Mouse (Mus musculus) right cerebral cortex, adult 2 months (tissue): ENCODE measurements at regions not wholly inside any gene's neighbourhood (a gene's known extent, or its start where the extent isn't known, plus 50 kb on each side); places are given as distances from the start of the nearest gene placed in this dataset.

ENCODE experiments used
- DNase-seq, 2 experiments: peaks; one replicate each; pipeline ENCODE4 v3.0.0; 2021 to 2022; ENCODE audit warnings: low spot score in 2 of 2

DNA sequence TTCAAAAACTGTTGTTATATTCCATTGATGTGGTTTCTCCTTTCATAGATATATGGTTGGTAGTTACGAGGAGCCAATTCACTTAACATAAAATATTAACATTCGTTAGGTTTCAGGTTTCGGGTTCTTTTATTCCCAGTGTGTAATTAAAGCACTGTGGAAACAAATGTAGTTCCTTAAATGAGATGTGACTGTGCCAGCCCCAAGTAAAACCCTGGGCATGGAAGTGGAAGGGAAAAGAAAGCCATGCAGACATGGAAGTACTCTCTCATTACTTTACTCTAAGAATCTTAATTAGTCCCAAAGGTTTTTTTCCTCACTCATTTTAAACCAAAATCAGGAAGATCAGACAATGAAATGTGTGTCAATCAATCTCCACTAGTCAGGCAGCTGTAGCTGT, 784.9 kb upstream of the Apob start:
- DNase-seq, result no peak

DNA sequence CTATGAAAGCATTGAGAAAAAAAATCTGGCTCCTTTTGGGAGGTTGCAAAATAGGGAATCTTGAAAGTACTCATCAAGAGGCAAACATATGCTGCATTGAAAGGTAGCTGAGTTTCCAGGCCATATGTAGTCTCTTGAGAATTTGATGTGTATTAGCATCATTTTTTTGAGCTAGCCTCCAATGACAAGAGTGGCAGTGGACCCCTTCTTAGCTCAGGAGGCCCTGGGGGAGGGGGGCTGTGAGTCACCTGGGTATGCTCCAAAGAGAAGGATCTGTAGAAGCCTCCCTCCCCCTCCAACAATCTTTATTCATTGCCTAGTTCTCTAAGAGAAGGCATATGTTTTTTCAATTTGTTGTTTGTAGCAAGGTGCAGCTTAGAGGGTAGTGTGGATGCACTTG, 779.4 kb upstream of the Apob start:
- DNase-seq, result no peak

DNA sequence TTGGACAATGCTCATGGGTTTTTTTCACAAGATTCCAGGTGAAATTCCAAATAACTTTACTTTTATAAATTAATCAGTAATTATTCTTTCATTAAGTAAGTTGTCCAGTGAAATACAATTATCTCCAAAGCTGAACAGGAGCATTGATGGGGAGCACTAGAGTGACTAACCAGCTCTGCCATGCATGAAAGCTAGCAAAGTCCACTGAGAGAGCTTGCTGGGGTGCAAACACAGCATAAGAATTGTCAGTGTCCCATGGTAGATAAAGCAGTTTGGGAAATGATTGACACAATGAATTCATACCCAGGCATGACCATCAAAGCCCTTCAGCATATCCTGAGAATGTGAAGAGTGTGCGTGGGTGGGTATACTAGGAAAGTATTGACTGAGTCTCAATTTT, 776.6 kb upstream of the Apob start:
- no peak for DNase-seq

DNA sequence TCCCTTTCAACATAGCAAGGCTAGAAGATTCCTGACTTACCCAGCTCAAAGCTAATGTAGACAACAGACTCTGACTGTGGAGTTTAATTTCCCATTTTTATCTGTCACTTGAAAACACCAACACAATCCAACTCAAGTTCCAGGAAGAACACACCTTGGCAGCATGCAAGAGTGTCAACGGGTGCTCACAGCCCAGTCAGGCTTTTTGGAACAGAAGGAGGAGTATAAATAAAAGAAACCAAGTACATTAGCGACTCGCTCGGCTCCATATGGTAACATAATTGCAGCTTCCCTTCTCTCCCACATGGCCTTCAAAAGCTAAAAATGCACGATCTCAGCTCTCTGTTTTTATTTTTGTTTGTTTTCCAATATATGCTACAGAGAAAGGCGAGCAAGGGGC, 761.8 kb upstream of the Apob start:
- DNase-seq, result peak; percentile 34 to 38

DNA sequence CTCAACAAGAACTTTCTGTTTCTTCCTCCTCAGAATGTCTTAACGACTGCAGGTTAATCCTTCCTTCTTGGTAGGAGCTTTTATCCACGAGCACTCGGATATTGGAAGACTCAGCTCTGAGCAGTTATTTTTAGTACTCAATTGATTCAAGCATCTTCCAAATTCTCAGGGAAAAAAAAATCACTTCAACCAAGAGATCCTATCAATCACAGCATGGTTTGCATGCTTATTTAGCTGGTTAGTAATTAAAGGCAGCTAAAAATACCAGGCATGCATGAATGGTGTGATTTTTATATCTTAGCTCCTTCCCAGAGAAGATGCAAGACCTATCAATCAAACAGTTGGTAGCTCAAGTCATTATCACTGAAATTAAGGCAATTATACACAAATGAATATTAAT, 759.9 kb upstream of the Apob start:
- no peak for DNase-seq

DNA sequence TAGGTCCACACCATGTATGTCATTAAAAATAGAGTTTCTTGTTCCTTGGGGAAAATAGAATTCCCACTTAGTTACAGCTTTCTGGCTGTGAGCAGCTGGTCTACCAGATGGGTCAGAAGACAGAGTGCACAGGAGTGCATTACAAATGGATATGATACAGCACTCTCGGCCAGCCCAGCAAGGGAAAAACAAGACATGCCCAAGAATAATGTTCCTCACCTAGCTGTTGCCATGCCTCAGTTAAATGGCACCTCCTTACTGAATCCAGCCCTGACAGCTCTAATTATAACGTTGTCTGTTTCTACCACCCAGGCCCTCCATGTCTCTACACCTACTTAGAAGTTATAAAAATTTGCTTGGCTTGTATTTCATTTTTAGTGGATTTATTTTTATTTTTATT, 749.3 kb upstream of the Apob start:
- DNase-seq, result peak; percentile 26

DNA sequence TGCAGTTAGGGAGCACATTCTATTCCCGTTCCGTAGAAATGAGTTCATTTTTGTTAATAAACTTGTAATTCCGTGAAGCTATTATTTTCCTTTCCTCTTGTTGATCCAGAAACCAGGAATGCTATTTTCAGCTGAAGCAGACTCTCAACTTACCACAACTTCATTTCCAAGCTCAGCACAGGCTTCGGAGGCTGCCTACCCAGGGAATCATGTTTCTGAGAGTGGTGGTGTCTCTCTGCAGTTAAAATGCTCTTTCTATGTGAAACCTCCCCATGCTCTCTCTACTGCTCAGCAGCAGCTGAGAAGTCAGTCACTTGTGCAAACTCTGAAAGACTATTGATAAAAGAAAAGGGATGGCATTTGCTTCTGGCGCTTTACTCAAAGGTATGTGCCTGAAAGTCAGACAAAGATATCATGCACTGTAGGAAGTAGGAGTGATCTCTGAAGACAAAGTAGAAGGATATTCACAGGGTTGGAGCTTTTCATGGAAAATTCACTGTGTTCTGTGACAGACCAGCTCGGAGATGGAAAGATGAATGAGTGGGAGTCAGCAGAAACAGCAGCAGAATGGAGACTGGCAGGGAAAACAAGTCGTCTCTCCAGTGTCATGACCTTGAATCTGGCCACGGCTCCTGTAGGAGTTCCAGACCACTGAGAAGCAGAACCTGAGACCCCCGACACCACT, 748.8 kb upstream of the Apob start:
- peak; percentile 16 to 25 for DNase-seq

DNA sequence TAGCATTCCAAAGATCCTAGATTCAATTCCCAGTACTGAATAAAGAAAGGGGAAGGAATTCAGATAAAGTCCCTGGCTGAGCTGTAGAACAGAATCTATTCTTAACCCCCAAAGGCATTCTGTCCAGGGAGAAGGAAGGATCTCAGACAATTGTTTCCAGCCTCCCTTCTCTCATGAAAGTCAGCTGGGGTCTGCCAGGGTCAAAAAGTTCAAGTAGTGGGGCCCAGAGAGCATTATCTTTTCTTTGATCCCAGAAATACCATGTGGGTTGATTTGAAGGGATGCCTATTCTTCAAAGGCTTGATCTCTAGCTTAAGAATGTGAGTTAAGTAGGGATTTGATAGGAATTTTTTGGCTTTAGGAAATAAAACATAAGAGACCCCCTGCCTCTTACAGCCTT, 727.1 kb upstream of the Apob start:
- DNase-seq, result no peak

DNA sequence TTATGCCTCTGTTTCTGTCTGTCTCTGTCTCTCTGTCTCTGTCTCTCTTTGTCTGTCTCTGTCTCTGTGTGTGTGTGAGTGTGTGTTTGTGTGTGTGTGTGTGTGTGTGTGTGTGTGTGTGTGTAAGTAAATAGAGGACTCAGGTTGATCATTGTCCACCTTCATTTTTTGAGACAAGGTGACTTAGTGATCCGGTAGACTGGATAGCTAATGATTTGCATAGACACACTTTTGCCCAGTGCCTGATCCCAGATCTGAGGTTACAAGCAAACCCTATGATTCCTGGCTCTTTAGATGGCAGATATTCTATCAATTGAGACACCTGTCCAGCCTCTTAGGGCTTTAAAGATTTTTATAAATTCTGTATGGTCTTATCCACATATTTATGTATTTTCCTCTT, 706.9 kb upstream of the Apob start:
- DNase-seq, result no peak

DNA sequence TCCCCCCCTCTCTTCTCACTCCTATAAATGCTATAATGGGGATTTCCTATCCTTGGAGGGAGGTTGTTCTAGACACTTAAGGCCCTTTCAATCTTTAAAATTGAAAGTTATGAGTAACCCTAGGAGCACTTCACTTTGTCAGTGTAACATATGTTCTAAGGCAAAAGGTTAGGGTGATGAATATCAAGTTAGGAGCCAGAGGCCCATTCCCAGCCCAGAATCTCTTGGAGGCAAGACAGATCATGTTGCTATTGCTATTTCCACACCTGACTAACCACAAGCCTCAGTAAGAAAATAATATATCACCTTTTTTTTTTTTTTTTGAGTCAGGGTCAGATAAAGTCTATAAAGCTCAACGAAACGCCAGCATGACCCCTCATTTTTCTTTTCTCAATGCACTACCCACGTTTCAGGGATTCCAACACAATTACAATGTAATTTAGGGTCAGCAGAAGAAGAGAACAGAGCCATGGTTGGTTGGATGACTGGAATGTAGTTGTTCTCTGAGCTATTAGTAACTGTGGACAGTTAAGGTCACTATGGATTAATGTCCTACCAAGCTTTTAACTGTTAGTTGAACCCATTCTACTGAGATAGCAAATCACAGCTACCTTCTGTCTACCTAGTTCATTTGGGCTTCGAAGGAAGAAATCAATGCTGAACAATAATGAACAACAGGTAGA, 693.0 kb upstream of the Apob start:
- DNase-seq, result no peak

DNA sequence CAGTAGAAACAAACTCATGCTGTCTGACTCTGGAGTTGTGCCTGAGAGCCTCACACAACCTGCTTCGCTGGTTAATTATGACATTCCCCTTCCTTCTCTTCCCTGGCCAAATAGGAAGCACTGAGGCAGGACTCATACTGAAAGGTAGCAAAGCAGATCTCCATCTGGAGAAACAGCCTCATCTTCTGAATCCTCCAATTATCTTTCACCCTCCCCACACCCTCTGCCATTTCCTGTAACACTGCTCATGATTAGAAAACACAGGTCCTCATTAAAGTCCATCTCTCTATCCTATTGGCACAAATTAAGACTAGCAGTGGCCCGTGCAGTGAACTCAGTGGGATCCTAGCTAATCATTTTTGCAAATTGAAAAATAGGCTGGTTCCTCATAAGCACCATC, 685.9 kb upstream of the Apob start:
- DNase-seq, result no peak

DNA sequence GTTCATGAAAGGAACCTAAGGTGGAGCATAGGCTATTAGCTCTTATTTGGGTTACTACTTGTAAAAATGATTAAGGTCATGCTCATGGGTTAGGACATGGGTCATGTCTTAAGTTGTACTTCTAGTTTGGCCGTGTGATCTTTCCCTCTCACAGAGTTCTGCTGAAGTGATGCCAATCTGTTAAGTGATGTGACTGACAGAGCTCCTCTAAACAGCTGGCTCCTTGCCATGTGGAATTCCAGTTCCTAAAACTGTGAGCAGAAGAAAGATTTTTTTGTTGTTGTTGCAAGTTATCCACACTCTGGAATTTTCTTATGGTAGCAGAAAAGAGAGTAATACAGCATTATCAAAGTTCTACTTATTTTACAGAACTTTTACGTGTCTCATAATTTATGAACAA, 680.4 kb upstream of the Apob start:
- no peak for DNase-seq

DNA sequence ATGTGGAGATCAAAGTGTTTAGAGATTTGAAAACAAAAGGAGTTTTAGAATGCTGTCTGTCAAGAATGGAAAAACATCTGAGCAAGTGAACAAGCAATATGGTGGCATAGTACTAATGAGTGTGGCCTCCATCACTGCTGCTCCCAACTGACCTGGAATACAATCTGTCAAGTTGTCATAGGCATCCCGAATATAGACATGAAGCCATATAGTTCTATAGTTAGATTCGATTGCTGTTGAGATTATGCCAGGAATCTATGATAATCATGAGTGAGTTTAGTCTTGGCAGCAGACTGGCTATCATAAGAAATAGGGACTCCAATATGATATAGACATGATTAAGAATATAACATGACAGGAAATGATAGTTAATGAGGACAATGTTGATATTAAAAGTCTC, 656.0 kb upstream of the Apob start:
- no peak for DNase-seq

DNA sequence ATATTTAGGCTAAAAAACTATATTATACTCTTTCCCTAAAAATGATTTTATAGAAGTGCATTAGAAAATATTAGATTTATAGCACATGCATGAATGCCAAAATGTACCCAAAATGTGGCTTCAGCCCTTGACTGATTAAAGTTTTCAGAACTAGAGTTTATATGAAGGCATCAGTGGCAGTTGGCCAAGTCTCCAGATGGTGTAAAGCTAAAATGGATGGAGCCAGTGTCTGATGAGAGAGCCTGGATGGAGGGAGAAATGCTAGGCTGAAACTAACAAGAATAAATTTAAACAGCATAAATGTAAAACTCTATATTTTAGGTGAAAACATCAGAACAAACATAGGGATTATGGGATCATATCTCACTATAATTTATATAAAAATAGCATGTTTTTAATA, 648.8 kb upstream of the Apob start:
- peak; percentile 56 to 81 for DNase-seq
